Mouse (Mus musculus): ENCODE data around the gene Gpm6a.

DNA sequence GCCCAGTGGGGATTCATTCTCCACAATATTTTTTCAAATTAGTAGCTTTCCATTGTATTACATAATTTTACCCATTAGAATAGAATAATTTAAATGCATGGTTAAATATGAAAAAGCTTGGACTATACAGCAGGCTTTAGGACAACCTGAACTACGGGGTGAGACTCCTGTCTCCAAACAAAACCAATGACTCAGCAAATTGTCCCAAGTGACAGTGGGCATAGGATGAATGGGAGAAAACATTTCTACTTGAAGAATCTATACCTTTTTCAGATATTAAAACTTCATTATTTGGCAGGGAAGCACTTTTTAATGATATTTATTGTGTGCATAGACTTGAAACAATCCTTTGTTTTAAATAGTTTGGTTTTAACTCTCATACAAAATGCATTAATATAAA lies 41.0 kb downstream of the Gpm6a start:
- TF ChIP-seq SIN3A (IDR thresholded peaks at IDR 0.05; ENCODE audit: low read length) (no peak), TAL1 (IDR thresholded peaks at IDR 0.05; ENCODE audit: low read length) (no peak), USF2 (IDR thresholded peaks at IDR 0.05; ENCODE audit: borderline replicate concordance in 1 of 2, insufficient read depth in 1 of 2, low read depth in 1 of 2, low read length in 2 of 2) (no peak), CTCF (IDR thresholded peaks at IDR 0.05 in 2 of 3, conservative IDR thresholded peaks at IDR 0.05 in 1 of 3; ENCODE audit: control insufficient read depth in 1 of 3, insufficient read depth in 1 of 3, low read depth in 2 of 3, low read length in 3 of 3, poor library complexity in 1 of 3, severe bottlenecking in 1 of 3) (no peak), EP300 (IDR thresholded peaks at IDR 0.05; ENCODE audit: low read depth in 1 of 2, low read length in 2 of 2) (no peak), POLR2AphosphoS5 (IDR thresholded peaks at IDR 0.05; ENCODE audit: borderline replicate concordance, low read depth, low read length) (no peak), TCF12 (IDR thresholded peaks at IDR 0.05; ENCODE audit: low read depth, low read length) (no peak), MAX (IDR thresholded peaks at IDR 0.05; ENCODE audit: low read length) (no peak), ZKSCAN1 (IDR thresholded peaks at IDR 0.05; ENCODE audit: low read depth, low read length) (no peak), GATA1 (IDR thresholded peaks at IDR 0.05; ENCODE audit: low read depth, low read length) (no peak), POLR2A (IDR thresholded peaks at IDR 0.05; ENCODE audit: control insufficient read depth in 1 of 2, insufficient read depth in 1 of 2, low read depth in 1 of 2, low read length in 2 of 2, poor library complexity in 1 of 2) (no peak), ELF1 (IDR thresholded peaks at IDR 0.05; ENCODE audit: low read depth, low read length) (no peak), ZC3H11A (IDR thresholded peaks at IDR 0.05; ENCODE audit: low read depth, low read length) (no peak), TBP (IDR thresholded peaks at IDR 0.05; ENCODE audit: low read depth, low read length) (no peak)

Measured in MEL (cell line).